Mouse (Mus musculus) midbrain, embryonic 11.5 days (tissue): ENCODE measurements around the gene Olfr791. TPM values are rescaled to one million over a fixed set of nuclear protein-coding genes. Genes with fewer than 3 reads are reported as not detected.
A peak's percentile ranks its signal among the peaks of the same experiment; 100 is the strongest.

Experiments used
- ATAC-seq: fragments of 200-750 bp; cut with Nextera tagmentation; 2 replicates; pipeline ENCODE4 v1.8.0; 2017; ENCODE audit warnings: moderate TSS enrichment, moderate library complexity; ENCODE audit not compliant: low FRiP score
- DNase-seq: peaks from one replicate; pipeline ENCODE4 v3.0.0; 2015; ENCODE audit warnings: low spot score; ENCODE audit errors: missing footprints
- H3K27ac ChIP-seq: fragments of 300-500 bp; sonication (generic); 2 replicates; pipeline ENCODE4 v1.5.1; 2014; ENCODE audit warnings: low read depth, low read length
- H3K27me3 ChIP-seq: fragments of 300-500 bp; sonication (generic); 2 replicates; pipeline ENCODE4 v1.6.1; 2014; ENCODE audit warnings: mild to moderate bottlenecking, low read length, moderate library complexity, mixed read lengths; ENCODE audit not compliant: control insufficient read depth, insufficient read depth
- H3K36me3 ChIP-seq: fragments of 300-500 bp; sonication (generic); 2 replicates; pipeline ENCODE4 v1.6.1; 2014; ENCODE audit warnings: mild to moderate bottlenecking, low read length, moderate library complexity, mixed read lengths; ENCODE audit not compliant: control insufficient read depth, insufficient read depth
- H3K4me1 ChIP-seq: fragments of 300-500 bp; sonication (generic); 2 replicates; pipeline ENCODE4 v1.6.1; 2014; ENCODE audit warnings: low read length; ENCODE audit not compliant: control insufficient read depth, insufficient read depth
- H3K4me2 ChIP-seq: fragments of 300-500 bp; sonication (generic); 2 replicates; pipeline ENCODE4 v1.6.1; 2014; ENCODE audit warnings: mild to moderate bottlenecking, moderate library complexity
- H3K4me3 ChIP-seq: fragments of 300-500 bp; sonication (generic); 2 replicates; pipeline ENCODE4 v1.5.1; 2014; ENCODE audit warnings: low read depth, low read length
- H3K9ac ChIP-seq: fragments of 300-500 bp; sonication (generic); 2 replicates; pipeline ENCODE4 v1.6.1; 2014; ENCODE audit warnings: low read length
- H3K9me3 ChIP-seq: fragments of 300-500 bp; sonication (generic); 2 replicates; pipeline ENCODE4 v1.6.1; 2016; ENCODE audit warnings: low read length; ENCODE audit not compliant: control insufficient read depth
- WGBS: fragments of 180-500 bp; shearing (Covaris S2); extraction: QIAGEN DNeasy Blood & Tissue Kit; methylation state at CpG from one replicate; pipeline ENCODE4 v1.1.7; 2014; 5-methylcytosine and 5-hydroxymethylcytosine counted together
- polyA plus RNA-seq: library from polyadenylated mRNA; unstranded; fragments of >200 nt; fragmentation: Nextera tagmentation; extraction: Ambion mirVana; gene quantifications from 2 replicates; pipeline ENCODE4 v1.2.1, GENCODE M21; 2014

Gene Olfr791
- polyA plus RNA-seq, 1 experiment from 2014 or later = not detected

- Histone ChIP-seq H3K4me1 (no peaks in the 10 kb centered on the region), H3K4me2 (no peak overlapping the region), H3K4me3 (no peak overlapping the region), H3K9ac (no peak overlapping the region), H3K9me3 (no peaks in the 10 kb centered on the region), H3K27ac (no peak overlapping the region), H3K36me3 (no peaks in the 10 kb centered on the region), H3K27me3 (no peaks in the 10 kb centered on the region)
- ATAC-seq (0 out of 2 replicates have a peak, but pooled peaks have one; percentile 11), DNase-seq (no peak)
- 63% methylated on average over 1 of the region's 1 CpGs for WGBS
Observed at GRCm38 (mm10) chr10:129577066-129577465, 55.5 kb downstream of the Olfr791 start.

Other genes starting within 250 kb of the Olfr791 start
- not detected in 2 replicates for gene Olfr780, start 203.7 kb upstream of the Olfr791 start, polyA plus RNA-seq
- not detected in 2 replicates for gene Olfr781, start 192.9 kb upstream of the Olfr791 start, polyA plus RNA-seq
- not detected in 2 replicates for gene Olfr782, start 172.9 kb upstream of the Olfr791 start, polyA plus RNA-seq
- 0.06 and 0.14 TPM in 2 replicates for gene Olfr784, start 137.7 kb upstream of the Olfr791 start, polyA plus RNA-seq
- gene Olfr785, start 116.4 kb upstream of the Olfr791 start, polyA plus RNA-seq = not detected in 2 replicates
- not detected in 2 replicates for gene Olfr786, start 94.5 kb upstream of the Olfr791 start, polyA plus RNA-seq
- gene Olfr787, start 59.9 kb upstream of the Olfr791 start, polyA plus RNA-seq = not detected in 2 replicates
- gene Olfr788, start 50.8 kb upstream of the Olfr791 start, polyA plus RNA-seq = not detected in 2 replicates
- gene Olfr789, start 37.0 kb upstream of the Olfr791 start, polyA plus RNA-seq = not detected in 2 replicates
- not detected in 2 replicates for gene Olfr790, start 23.3 kb upstream of the Olfr791 start, polyA plus RNA-seq
- not detected in 2 replicates for gene Olfr792, start 17.4 kb downstream of the Olfr791 start, polyA plus RNA-seq
- gene Olfr794, start 45.9 kb downstream of the Olfr791 start, polyA plus RNA-seq = not detected in 2 replicates
- gene Olfr796, start 90.8 kb downstream of the Olfr791 start, polyA plus RNA-seq = not detected in 2 replicates
- not detected in 2 replicates for gene Olfr798, start 106.1 kb downstream of the Olfr791 start, polyA plus RNA-seq
- gene Olfr799, start 115.7 kb downstream of the Olfr791 start, polyA plus RNA-seq = not detected in 2 replicates
- gene Olfr800, start 135.9 kb downstream of the Olfr791 start, polyA plus RNA-seq = not detected in 2 replicates
- gene Olfr801, start 152.1 kb downstream of the Olfr791 start, polyA plus RNA-seq = not detected in 2 replicates
- not detected in 2 replicates for gene Olfr802, start 166.4 kb downstream of the Olfr791 start, polyA plus RNA-seq
- gene Olfr803, start 172.5 kb downstream of the Olfr791 start, polyA plus RNA-seq = not detected in 2 replicates
- not detected in 2 replicates for gene Olfr804, start 181.4 kb downstream of the Olfr791 start, polyA plus RNA-seq
- gene Olfr805, start 207.6 kb downstream of the Olfr791 start, polyA plus RNA-seq = not detected in 2 replicates
- not detected in 2 replicates for gene Olfr806, start 220.1 kb downstream of the Olfr791 start, polyA plus RNA-seq
- not detected in 2 replicates for gene Olfr807, start 236.0 kb downstream of the Olfr791 start, polyA plus RNA-seq
- not detected in 2 replicates for gene Olfr808, start 243.7 kb downstream of the Olfr791 start, polyA plus RNA-seq